Mouse (Mus musculus) heart, adult 18-20 months (tissue): ENCODE results near the gene Tcf21. TPM values are rescaled to one million over a fixed set of nuclear protein-coding genes. Genes with fewer than 3 reads are reported as not detected.

Experiments used
- DNase-seq, 2 experiments: peaks; one replicate each; pipeline ENCODE4 v3.0.0; 2021 to 2022; ENCODE audit warnings: mixed read lengths in 1 of 2
- long read RNA-seq, 2 experiments: library from polyadenylated mRNA; stranded (forward); transcript quantifications; one replicate each; pipeline ENCODE4 v2.0.0; 2021
- total RNA-seq, 2 experiments: library from RNA; stranded (reverse); gene quantifications; 2 replicates each; pipeline ENCODE4 v1.2.3; 2021

Tcf21 gene
- total RNA-seq = 1 to 10 TPM; 7.0 to 7.7 TPM
- long read RNA-seq, experiment 1, transcript Tcf21-201 (2 exons, 1,267 nt) = major isoform, 21 of 21 reads
- long read RNA-seq, experiment 1, partial matches to known transcripts = 0 of 21 reads
- long read RNA-seq, experiment 1, other reads (novel, unspliced or antisense) = 0 of 21 reads
- long read RNA-seq, experiment 2, transcript Tcf21-201 (2 exons, 1,267 nt) = major isoform, 10 of 12 reads
- long read RNA-seq, experiment 2, partial matches to known transcripts = 1 of 12 reads
- long read RNA-seq, experiment 2, other reads (novel, unspliced or antisense) = 0 of 12 reads

DNA sequence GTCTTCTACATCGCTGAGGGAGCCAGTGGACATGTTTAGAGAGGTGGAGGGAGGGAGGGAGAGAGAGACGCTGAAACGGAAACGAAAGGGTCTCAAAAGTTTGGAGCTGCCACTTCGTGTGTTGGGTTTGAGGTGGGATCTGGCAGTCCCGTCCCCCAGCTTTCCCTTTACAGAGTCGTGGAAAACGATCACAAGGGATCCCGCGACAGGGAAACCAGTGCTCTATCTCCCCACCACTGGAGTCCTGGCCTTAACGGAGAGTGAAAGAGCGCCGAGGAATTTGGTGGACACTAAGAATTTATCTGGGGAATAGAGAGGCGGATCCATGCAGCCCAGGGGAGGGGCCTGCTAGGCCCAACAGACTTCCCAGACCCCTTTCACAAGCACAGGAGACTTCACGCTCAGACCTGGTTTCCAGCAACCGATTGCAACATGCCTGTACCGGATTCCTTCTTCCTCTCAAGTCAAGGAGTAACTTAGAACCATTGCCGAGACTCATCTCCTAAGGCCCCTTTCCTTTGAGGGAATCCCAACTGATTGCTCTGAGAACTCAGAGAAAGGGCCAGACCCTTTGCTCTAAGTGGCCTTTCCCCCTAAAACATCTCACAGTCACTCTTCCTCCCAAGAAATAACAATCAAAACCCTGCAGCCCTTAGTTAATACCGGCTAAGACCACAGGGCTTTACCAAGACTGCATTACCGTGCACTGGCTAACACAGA lies at the start of gene Tcf21:
TSS of gene Tcf21 (minus strand) at position 304 of the 720 bp plus-strand sequence.
- peak; percentile 85 to 86 for DNase-seq

DNA sequence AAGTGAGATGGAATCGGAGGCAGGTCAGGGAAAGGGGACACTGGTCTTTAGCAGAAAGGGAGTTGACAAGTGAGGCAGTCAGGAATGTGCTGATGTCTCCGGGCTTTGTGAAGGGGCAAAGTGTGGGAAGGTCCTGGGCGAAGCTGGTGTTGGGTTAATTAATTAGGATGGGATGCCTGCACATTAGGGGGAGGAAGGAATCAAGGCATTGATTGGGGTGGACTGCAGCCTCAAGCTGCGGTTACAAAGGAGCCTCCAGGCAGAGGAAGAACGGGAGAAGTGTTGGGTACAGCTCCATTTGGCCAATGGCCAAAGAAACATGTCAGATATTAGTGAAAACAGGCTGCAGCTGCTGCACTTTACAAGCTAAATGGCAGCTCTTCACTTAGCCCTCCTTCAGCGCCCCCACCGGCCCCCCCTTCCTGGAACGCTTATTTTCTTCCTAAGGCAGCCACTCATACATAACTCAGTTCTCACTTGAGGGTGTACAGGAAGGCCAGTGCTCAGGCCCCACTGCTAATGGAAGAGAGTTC lies 48.5 kb upstream of the Tcf21 start:
- peak; percentile 42 to 44 for DNase-seq

DNA sequence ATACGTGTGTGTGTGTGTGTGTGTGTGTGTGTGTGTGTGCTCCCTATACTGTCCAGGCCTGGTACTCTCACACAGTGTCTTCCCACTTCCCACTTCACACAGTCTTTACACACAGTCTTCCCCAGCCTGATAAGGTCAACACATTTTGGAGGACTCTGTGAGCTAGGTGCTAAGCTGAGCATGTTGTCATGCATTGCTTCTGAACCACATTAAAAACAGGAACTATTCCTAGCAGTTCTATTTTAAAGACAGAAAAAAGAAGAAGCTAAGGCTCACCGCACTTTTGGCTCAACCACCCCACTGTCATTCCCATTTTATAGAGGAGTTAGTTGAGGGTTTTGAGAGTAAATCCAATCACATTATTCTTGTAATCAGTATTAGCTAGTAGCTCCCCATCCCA lies 47.2 kb upstream of the Tcf21 start:
- DNase-seq = no peak

DNA sequence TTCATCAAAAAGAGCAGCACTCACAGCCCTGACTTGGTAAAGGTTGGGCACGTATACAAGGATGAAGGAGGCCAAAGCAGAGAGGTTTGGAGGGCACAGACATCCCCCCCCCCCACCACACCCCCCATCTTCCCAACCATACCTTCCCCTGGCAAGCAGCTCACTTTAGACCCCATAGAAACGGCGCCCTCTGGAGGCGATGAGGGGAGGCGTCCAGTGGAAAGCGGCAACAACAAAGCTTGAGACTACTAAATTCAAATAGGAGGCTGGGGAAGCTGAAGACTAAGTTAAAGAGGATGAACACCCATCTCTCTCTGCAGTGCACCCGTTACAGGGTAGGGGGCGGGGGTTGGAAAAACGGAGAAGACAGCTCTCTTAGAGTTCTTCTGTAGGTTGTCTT lies 38.1 kb upstream of the Tcf21 start:
- no peak for DNase-seq

DNA sequence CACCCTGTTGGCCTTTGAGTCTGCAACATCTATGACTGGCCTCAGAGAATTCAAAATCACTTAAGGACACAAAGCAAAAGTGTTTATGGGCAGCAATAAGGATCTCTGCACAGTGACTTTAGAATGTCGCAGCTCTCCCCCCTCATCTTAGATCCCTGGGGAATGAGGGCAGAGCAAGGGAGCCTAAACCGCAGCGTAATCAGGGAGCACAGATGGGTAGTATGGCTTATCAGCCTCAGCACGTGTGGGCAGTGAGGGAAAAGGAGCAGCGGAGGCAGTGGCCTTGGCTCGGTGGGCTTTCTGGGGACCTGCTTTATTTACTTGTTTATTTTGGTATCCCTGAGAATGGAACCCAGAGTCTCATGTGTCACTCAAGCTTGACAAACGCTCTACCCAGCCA lies 34.4 kb upstream of the Tcf21 start:
- no peak for DNase-seq

DNA sequence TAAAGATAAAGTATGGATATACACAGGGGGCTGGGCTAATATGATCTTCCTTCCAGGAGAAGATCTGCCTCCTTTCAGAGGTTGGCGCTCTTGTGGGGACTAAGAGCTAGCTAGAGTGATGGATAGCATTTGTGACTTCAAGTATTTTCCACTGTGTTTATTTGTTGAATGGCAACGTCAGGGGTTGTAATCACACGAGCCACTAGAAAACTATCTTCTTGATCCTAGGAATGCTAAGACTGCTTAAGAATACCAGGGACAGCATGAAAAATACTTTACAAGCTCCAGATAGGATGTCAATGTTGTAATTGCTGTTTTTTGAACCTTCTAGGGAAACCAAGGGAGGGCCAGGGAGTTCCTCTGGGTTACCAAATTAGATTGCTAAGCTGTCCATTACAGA lies 25.4 kb upstream of the Tcf21 start:
- no peak for DNase-seq

DNA sequence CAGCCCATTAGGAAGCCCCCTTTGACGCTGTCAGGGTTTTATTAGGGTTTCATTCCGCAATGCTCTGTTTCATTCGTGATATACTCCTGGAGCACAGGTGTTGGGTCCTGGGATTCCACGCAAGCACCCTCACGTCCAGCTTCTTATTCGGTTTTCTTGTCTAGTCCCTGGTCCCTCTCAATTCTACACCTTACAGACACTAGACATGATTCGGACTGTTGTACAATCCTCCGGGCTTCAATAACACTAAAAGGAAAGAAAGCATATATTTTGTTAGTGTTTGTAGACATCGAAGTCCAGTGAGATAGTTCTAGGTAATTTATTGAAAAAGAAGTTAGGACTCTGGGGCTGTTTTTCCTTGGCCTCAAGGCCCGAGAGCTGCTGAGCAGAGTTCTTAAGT lies 24.8 kb upstream of the Tcf21 start:
- no peak for DNase-seq

DNA sequence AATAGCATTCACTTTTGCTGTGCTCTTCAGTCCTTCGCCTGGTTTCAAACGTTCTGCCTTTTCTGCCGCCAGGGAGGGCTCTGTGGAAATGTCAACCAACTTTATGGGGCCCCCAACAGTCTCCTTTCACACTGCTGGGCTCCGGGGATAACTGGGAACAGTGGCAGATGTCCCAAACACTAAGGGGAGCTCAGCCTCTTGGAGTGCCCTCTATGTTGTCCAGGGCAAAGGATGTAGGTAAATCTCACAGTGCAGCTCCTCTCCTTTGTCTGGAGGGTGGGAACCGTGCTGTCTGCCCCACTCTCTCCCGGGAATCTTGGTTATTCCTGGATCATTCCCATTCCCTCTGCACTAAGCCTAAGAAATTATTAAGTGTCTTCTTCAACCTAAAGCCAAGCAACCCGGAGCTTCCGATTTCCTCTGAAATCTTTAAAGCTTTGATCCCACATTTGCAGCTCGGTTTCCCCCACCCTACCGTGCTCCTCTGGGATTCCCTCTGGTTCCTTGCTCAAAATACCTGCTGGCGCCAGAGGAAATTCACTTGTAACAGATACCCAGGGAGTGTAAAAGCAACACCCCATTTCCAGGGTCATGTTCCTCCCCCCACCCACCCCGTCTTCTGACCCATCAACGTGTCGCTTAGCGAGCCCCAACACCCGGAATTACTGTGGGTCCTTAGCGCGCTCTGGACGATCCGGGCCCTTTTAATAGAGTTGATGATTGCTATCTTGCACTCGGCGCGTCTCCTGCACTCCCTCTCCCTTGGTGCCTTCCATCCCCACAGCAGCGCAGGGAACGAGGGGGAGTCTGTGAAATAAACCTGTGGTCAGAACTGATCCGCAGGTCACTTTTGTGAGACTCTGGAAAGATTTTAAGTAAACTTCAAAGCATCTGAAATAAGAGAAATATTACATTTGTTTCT lies 23.7 kb upstream of the Tcf21 start:
- no peak for DNase-seq

DNA sequence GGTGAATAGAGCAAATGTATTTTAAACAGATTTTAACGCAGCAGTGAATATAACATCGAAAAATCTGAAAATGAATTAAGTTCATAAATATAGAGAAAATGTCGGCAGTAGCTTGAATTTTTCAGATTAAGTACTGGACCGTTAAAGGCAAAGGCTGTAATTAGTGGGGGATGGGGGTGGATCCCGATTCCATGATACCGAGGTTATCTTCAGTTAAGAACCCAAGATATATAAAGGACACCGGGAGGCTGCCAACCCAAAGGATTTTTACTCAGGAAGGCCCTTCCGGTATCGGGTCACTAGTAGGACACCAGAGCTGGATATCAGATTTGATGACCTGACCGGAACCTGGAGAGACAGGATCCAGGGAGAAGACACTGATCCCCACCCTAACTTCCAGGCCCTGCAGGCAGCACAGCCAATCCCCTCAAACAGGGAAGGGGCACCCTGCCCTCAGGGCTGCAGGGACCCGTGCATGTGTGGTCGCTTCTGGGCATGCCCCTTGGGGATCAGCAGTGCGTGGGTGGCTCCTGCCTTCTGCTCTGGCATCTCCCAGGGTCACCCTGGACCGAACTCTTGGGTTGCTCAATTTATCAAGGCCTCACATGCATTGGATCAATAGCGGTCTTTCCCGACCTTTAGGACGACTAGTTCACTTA lies 22.9 kb upstream of the Tcf21 start:
- no peak for DNase-seq

DNA sequence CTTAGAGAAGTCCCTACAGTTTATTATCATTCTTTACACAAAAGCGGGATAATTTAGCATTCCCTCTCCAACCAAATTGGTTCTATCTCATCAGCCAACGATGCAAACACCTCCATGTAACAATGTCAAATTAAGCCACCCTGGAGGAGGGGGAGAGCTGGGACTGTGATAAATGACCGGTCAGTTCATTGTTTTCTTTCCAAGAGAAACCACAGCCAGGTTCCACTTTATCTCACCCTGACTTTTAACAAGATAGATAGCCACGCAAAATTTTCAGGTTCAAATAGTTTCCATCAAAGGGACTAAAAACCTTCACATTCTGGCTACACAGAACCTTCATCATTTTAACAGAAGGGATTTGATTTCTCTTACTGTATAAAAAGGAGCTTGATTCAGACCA lies 22.1 kb upstream of the Tcf21 start:
- DNase-seq = no peak

DNA sequence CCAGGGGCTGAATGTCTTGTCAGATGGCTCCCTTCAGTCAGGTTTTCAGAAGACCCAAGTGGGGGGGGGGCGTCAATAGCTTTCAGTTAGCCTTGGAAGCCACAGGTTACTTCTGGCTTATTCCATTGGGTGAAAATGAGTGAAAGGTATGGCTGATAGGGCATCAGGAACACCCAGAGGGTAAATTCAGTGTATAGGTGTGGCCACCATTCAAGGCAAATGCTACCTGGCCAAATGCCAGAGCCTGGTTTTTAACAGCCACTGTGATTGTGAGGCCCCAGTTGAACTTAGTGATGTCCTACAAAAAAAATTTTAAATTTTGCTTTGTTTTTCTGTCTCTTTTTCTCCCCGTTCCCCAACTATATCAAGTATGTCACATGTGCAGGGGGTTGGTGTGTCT lies 6.3 kb upstream of the Tcf21 start:
- DNase-seq = no peak

DNA sequence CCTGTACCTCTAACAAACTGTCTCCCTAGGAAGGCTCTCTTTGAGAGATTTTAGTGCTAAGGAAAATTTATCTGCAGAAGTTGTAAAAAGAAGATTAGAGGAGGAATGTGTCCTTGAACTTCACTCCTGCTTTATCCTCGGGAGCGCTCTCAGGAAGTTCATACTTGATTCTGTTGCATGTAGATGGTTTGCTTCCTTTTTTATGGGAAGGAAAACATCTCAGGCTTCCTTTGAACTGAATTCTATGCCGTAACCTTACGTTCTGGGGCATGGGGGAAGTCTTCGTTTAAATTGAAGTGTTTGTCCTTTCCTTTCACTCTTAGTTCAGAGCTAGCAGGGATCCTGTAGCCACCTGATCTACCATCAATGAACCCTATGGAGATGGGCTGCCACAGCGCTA lies 2.9 kb upstream of the Tcf21 start:
- DNase-seq = peak in 1 of 2 experiments; percentile 14

DNA sequence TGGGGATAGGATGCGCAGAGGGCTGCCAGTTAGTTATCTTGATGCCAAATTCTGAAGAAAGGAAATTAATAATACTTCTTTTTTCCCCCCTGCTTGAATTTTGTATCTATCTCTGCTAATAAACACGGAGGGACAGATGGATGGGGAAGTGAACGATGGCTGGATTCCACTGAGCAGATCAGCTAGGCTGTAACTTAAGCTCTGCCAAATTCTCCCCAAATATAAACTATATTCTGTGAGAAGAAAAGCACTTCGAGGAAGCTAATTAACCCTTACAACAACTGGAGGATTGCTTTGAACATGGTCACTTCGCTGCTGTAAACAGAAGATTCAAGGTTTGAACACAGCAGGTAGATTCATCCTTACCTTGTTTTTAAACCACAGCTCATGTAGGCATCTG lies 2.5 kb upstream of the Tcf21 start:
- peak in 1 of 2 experiments; percentile 12 for DNase-seq

DNA sequence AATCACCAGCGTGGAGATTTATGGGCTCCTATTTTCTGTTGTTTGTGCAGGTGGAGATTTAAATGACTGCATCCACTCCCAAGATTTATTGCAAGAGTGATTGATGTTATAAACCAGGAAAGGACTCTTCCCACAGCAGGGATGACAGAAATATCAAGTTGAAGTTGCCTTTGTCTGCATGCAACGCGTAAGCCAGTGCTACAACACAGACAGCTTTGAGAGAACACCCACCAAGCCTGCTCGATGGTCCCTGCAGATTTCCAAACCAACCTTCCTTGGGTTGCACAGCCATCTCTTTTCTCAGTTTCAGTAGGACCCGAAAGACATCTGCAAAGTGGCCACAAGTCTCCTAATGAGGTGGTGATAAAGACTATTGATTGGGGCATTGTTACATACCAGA lies 1.7 kb upstream of the Tcf21 start:
- DNase-seq = peak in 1 of 2 experiments; percentile 33

DNA sequence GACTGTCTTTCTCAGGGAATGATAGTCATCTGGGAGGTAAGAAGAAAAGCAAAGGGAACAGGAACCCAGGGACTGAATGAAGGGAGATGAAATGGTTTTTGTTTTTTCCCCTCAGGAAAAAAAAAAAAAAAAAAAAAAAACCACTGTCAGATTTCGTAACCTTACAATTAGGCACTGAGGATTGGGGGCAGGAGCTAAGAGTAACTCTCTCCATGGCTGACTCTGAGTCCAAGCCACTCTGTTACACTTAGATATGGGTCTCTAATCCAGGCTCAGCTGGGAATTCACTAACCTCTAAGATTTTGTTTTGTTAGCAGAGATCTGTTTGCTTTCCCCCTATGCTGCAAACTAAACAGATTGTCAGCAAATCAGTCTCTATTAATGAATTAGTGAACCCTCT lies 1.3 kb upstream of the Tcf21 start:
- DNase-seq = peak in 1 of 2 experiments; percentile 18

DNA sequence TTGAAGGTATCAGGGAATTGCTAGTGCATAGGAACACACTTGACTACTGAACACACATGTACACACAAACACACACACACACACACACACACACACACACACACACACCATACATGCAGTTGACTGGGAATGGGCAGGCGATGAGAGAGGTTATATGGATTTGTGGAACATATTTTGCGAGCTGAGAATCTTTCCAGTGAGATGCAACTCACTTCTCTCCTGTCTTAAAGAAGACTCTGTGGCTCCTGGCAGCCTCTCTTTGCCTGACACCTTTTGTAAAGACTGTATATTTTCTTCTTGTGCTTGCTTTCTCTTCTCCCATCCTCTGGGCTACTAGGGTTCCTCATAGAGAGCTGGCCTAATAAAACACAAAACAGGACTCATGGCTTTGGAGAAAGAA lies 867 bp upstream of the Tcf21 start:
- peak in 1 of 2 experiments; percentile 19 for DNase-seq

DNA sequence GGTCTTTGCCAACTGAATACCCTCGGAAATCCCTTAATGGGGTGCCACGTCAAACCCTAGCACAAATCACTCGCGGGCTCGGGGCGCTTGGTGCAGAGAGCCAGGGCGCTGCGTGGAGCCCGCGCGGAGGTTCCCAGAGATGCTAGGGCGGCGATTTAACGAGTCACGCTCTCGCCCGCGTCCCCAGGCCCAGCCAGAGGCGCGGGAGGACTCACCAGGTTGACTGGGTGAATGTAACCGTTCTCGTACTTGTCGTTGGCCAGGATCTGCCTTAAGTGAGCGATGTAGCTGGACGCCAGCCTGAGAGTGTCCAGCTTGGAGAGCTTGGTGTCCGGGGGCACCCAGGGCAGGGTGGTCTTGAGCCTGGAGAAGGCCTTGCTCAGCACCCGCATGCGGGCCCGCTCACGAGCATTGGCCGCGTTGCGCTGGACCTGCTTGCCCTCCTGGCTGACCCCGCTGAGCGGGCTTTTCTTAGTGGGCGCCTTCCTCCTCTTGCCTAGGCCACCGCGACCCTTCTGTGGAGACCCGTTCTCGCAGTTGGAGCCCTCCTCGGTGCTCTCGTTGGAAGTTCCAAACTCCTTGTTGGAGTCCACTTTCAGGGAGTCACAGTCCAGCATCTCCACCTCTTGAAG lies 619 bp downstream of the Tcf21 start:
- peak; percentile 17 to 57 for DNase-seq

DNA sequence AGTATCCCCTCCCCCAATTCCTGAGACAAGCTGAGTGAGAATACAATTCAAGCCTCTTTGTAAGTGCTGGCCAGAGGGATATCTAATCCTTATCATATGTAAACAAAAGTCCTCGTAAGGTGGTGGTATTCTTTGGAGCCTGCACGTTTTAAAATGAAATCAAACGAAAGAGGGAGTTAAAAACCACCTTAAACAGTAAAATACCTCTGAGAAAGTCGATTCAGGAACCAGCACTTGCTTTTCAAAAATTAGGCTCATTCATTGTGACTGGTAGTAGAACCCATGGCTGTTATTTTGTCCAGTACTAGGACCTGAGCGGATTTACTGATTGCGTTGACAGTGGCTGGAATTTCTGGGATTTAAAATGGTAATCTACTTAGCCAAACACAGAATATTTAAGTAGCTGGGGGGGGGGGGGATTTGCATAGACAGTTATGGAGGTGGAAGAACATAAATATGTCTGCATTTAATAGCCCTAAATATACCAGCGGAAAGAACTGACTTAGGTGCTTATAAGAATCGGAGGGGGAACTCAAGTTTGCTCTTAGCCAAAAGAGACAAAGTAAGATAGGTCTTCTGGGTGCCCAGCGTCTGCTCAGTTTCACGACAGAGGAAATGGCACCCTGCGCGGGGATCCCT lies 1.3 kb downstream of the Tcf21 start:
- DNase-seq = no peak

DNA sequence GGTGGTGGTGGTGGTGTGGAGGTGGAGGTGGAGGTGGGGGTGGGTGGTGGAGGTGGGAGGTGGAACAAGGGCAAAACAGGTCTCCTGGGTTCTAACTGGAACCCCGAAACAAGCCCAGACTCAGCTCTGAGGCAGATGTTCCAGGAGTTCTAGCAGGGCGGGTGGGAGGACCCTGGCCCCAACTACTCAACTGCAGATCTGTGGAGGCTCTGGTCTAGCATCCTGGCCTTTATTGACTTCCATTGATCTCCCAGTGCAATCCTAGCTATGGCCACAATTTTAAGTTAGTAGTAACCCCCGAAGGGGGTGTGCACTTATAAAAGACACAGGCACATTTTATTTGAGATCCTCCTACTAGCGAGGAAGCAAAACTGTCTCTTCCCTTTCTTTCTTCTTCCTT lies 2.0 kb downstream of the Tcf21 start:
- DNase-seq = peak in 1 of 2 experiments; percentile 14

DNA sequence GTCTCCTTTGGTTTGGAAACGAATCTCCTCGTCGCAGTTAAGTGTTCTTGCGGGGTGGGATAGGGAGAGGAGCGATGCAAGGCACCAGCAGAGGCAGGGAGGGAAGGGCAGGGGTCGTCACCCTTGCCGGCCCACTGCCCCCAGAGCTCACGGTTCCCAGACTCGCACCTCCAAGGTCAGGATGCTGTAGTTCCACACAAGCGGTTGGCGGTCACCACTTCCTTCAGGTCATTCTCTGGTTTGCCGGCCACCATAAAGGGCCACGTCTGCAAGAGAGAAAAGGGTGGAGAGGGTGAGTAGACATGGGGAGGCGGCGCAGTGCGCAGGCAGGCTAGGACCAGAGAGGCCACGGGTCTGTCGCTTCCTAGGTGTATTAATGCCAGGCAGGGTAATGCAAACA lies 2.4 kb downstream of the Tcf21 start:
- DNase-seq = peak in 1 of 2 experiments; percentile 44

DNA sequence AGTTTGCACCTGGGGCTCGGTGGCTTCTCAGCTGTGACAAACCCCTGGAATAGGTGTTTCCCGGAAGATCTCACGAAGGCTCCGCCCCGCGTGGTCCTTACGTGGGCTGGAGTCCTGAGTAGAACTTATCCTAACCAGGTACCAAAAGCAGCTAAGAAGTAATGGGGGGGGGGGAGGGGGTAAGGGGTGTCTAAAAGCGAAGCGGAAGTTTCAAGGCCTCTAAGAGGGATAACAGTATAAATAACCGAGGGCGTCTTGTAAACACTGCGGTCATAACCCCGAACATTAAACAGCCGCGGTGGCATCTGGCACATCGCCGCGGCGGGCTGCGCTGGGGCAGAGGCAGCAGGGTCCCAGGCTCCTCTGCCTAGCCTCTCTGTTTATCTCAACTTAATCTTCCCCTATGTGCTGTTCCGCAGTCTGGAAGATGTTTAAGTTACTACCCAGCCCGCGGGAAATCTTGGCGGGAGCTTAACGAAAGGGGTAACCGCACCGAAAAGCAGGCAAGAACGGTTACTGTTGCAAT lies 3.7 kb downstream of the Tcf21 start:
- DNase-seq = peak in 1 of 2 experiments; percentile 38
